Mouse (Mus musculus): ENCODE data around the gene Gdf1. TPM values are rescaled to one million over a fixed set of nuclear protein-coding genes. Genes with fewer than 3 reads are reported as not detected.
A peak's percentile ranks its signal among the peaks of the same experiment; 100 is the strongest.

The Gdf1 gene
- total RNA-seq, 2 experiments from 2014 or later: not detected

DNA sequence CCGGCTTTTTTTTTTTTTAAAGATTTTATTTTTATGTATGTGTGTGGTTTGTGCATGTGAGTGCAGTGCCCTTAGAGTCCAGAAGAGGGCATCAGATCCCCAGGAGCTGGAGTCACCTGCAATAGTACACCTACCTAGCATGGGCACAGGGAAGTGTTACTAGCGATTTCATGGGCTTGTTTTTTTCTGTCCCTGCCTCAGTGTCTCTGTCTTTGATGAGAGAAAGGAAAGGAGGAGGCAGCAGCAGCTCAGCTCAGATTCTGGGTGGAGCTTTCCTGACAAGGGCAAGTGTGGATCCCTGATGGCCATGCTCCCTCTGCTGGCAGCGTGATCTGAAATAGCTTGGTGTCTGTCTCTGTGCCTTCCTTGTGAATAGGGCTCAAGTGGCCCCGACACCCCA is 31.2 kb downstream of the Gdf1 start:
- ATAC-seq (replicated peaks; ENCODE audit: poor library complexity): peak; percentile 82

GRCm38 (mm10) chr8:70361484-70362032 is 31.9 kb downstream of the Gdf1 start:
- no peak for ATAC-seq (replicated peaks; ENCODE audit: poor library complexity)

DNA sequence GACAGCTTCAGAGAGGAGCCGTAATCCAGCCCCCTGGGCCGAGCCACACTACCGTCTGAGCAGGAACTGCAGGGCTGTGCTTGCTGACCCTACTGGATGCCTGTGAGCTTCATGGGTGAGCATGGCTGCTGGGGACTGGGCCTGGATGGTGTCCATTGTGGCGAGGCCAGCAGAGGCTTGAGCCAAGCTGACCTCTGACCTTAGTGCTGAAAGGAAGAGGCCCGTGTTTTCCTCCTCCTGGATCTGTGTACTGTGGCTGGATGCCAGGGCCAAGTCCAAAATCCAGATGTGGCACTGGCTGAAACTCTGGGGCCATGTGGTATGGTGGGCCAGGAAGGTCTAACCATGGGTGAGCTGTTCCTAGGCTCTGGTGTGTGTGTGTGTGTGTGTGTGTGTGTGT is 34.4 kb downstream of the Gdf1 start:
- no peak for ATAC-seq (replicated peaks; ENCODE audit: poor library complexity)

GRCm38 (mm10) chr8:70366588-70366987 is 37.0 kb downstream of the Gdf1 start:
- ATAC-seq (replicated peaks; ENCODE audit: poor library complexity): no peak

GRCm38 (mm10) chr8:70370476-70370875 is 40.9 kb downstream of the Gdf1 start:
- no peak for ATAC-seq (replicated peaks; ENCODE audit: poor library complexity)

GRCm38 (mm10) chr8:70371951-70372350 is 42.3 kb downstream of the Gdf1 start:
- no peak for ATAC-seq (replicated peaks; ENCODE audit: poor library complexity)

DNA sequence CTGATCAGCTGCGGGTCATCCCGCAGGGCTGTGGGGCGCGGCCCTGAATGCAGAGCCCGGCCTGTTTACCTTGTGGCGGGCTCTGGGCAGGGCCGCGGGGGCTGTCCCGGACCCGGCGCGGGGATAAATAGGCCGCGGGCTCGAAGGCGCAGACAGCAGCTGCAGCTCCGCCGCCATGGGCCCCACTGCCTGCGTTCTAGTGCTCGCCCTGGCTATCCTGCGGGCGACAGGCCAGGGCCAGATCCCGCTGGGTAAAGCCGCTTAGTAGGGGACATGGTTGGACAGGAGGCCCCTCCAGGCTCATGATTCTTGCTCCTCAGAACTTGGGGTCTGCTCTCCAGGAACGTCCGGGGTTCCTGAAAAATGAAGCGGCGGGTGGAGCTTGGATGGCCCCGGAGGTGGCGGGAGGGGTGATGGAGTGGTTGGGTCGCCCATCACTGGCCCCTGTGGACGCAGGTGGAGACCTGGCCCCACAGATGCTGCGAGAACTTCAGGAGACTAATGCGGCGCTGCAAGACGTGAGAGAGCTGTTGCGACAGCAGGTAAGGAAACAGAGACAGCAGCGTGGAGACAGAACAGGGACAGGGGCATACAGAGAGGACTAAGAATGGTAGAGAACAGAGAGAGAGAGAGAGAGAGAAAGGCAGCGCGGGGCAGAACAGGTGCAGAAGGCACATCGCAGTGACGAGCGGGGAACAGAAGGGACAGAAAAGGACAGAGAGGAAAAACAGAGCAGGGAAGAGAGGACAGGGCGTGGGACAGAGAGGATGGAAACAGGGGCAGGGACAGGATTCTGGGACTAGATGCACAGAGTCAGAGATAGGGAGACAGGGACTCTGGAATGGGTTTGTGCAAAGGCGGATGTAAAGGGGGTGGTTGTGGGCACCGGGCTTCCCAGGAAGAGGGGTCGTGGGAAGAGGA is 44.0 kb downstream of the Gdf1 start, which contains the start of gene Comp:
Comp (plus strand) TSS at position 162 of the 921 bp plus-strand sequence.
- ATAC-seq (replicated peaks; ENCODE audit: poor library complexity): no peak

GRCm38 (mm10) chr8:70374318-70374927 is 44.8 kb downstream of the Gdf1 start:
- ATAC-seq (replicated peaks; ENCODE audit: poor library complexity): peak; percentile 49

DNA sequence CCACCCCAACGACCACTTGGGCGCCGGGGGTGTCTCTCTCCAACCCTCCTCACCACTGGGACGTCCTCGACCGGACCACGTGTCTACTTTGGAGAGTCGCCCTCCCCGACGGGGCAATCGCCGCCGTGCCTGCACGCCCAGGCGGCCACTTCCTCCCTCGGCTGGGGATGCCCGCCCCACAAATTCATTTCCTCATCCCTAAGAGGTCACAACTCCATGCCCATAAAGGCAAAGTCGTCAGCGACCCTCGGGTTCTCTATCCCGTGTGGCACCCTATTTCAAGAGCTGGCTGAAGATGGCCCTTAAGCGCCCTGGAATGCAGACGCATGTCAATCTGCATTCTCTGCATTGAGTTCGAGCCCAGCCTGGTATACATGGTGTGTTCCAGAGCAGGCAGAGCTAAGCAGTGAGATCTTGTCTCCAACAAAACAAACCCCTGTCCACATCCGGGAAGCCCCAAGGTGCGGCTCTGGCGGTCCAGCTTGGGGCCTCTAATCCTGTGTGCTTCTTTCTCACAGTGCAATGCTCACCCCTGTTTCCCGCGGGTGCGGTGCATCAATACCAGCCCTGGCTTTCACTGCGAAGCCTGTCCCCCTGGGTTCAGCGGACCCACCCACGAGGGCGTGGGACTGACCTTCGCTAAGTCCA is 45.7 kb downstream of the Gdf1 start:
- ATAC-seq (replicated peaks; ENCODE audit: poor library complexity): peak; percentile 36

GRCm38 (mm10) chr8:70376275-70376741 is 46.7 kb downstream of the Gdf1 start:
- 0 out of 2 replicates have a peak, but pooled peaks have one; percentile 12 for ATAC-seq (replicated peaks; ENCODE audit: poor library complexity)

DNA sequence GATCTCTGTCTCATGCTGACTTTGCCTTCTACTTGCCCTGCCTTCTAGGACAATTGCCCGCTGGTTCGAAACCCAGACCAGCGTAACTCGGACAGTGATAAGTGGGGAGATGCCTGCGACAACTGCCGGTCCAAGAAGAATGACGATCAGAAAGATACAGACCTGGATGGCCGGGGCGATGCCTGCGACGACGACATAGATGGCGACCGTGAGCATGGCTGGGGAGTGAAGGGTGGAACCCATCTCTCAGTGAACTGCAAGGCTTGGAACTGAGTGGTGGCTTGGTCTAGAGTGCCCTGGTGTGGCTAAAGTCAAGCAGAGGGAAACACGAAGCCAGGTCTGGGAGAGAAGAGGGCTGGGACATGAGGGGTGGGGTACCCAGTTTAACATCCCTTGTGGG is 47.4 kb downstream of the Gdf1 start:
- no peak for ATAC-seq (replicated peaks; ENCODE audit: poor library complexity)

GRCm38 (mm10) chr8:70380069-70380468 is 50.5 kb downstream of the Gdf1 start:
- no peak for ATAC-seq (replicated peaks; ENCODE audit: poor library complexity)

Other genes starting within 250 kb of the Gdf1 start
- gene Hapln4, start 246.4 kb upstream of the Gdf1 start, total RNA-seq (2015): not detected in 2 replicates
- not detected in 2 replicates for gene Hapln4, start 246.4 kb upstream of the Gdf1 start, total RNA-seq (2017)
- gene Ncan, start 208.9 kb upstream of the Gdf1 start, total RNA-seq (2015): not detected in 2 replicates
- not detected in 2 replicates for gene Ncan, start 208.9 kb upstream of the Gdf1 start, total RNA-seq (2017)
- 38.4 and 45.6 TPM in 2 replicates for gene Nr2c2ap, start 198.5 kb upstream of the Gdf1 start, total RNA-seq (2015)
- 11.6 and 13.2 TPM in 2 replicates for gene Nr2c2ap, start 198.5 kb upstream of the Gdf1 start, total RNA-seq (2017)
- 8.0 and 8.5 TPM in 2 replicates for gene Rfxank, start 190.7 kb upstream of the Gdf1 start, total RNA-seq (2015)
- 5.7 and 5.9 TPM in 2 replicates for gene Rfxank, start 190.7 kb upstream of the Gdf1 start, total RNA-seq (2017)
- gene Borcs8, start 190.3 kb upstream of the Gdf1 start, total RNA-seq (2015): 42.0 and 43.3 TPM in 2 replicates
- gene Borcs8, start 190.3 kb upstream of the Gdf1 start, total RNA-seq (2017): 32.0 and 35.2 TPM in 2 replicates
- not detected in 2 replicates for gene Mef2b, start 190.1 kb upstream of the Gdf1 start, total RNA-seq (2015)
- gene Mef2b, start 190.1 kb upstream of the Gdf1 start, total RNA-seq (2017): not detected in 2 replicates
- gene Tmem161a, start 157.5 kb upstream of the Gdf1 start, total RNA-seq (2015): 9.0 and 16.0 TPM in 2 replicates
- 11.2 and 11.3 TPM in 2 replicates for gene Tmem161a, start 157.5 kb upstream of the Gdf1 start, total RNA-seq (2017)
- 2.5 and 2.8 TPM in 2 replicates for gene Slc25a42, start 117.5 kb upstream of the Gdf1 start, total RNA-seq (2015)
- gene Slc25a42, start 117.5 kb upstream of the Gdf1 start, total RNA-seq (2017): 1.4 and 2.4 TPM in 2 replicates
- 32.2 and 53.8 TPM in 2 replicates for gene Sugp2, start 95.6 kb upstream of the Gdf1 start, total RNA-seq (2015)
- 44.2 and 45.7 TPM in 2 replicates for gene Sugp2, start 95.6 kb upstream of the Gdf1 start, total RNA-seq (2017)
- gene Armc6, start 95.4 kb upstream of the Gdf1 start, total RNA-seq (2015): 7.1 and 9.2 TPM in 2 replicates
- gene Armc6, start 95.4 kb upstream of the Gdf1 start, total RNA-seq (2017): 3.2 and 5.3 TPM in 2 replicates
- 4.2 and 5.8 TPM in 2 replicates for gene Homer3, start 47.0 kb upstream of the Gdf1 start, total RNA-seq (2015)
- gene Homer3, start 47.0 kb upstream of the Gdf1 start, total RNA-seq (2017): 8.9 and 9.9 TPM in 2 replicates
- gene Ddx49, start 27.3 kb upstream of the Gdf1 start, total RNA-seq (2015): 42.7 and 44.7 TPM in 2 replicates
- gene Ddx49, start 27.3 kb upstream of the Gdf1 start, total RNA-seq (2017): 163 and 172 TPM in 2 replicates
- 214 and 223 TPM in 2 replicates for gene Cope, start 27.3 kb upstream of the Gdf1 start, total RNA-seq (2015)
- gene Cope, start 27.3 kb upstream of the Gdf1 start, total RNA-seq (2017): 129 and 151 TPM in 2 replicates
- gene Cers1, start 14.0 kb upstream of the Gdf1 start, total RNA-seq (2015): not detected in 2 replicates
- not detected in 2 replicates for gene Cers1, start 14.0 kb upstream of the Gdf1 start, total RNA-seq (2017)
- gene Upf1, start 23.5 kb downstream of the Gdf1 start, total RNA-seq (2015): 13.9 and 15.3 TPM in 2 replicates
- gene Upf1, start 23.5 kb downstream of the Gdf1 start, total RNA-seq (2017): 32.3 and 32.5 TPM in 2 replicates
- gene Comp, start 43.7 kb downstream of the Gdf1 start, total RNA-seq (2015): not detected in 2 replicates
- 0.07 TPM in 1 of 2 replicates, not detected in the other for gene Comp, start 43.7 kb downstream of the Gdf1 start, total RNA-seq (2017)
- 7.8 and 9.3 TPM in 2 replicates for gene Crtc1, start 109.8 kb downstream of the Gdf1 start, total RNA-seq (2015)
- gene Crtc1, start 109.8 kb downstream of the Gdf1 start, total RNA-seq (2017): 2.7 and 6.6 TPM in 2 replicates
- 4.7 and 5.1 TPM in 2 replicates for gene Klhl26, start 147.2 kb downstream of the Gdf1 start, total RNA-seq (2015)
- gene Klhl26, start 147.2 kb downstream of the Gdf1 start, total RNA-seq (2017): 3.5 and 3.6 TPM in 2 replicates
- gene Tmem59l, start 157.5 kb downstream of the Gdf1 start, total RNA-seq (2015): not detected in 2 replicates
- not detected in 2 replicates for gene Tmem59l, start 157.5 kb downstream of the Gdf1 start, total RNA-seq (2017)
- gene Crlf1, start 163.3 kb downstream of the Gdf1 start, total RNA-seq (2015): not detected in 2 replicates
- not detected in 2 replicates for gene Crlf1, start 163.3 kb downstream of the Gdf1 start, total RNA-seq (2017)
- gene Rex1bd, start 176.9 kb downstream of the Gdf1 start, total RNA-seq (2015): 40.6 and 41.3 TPM in 2 replicates
- 42.1 and 50.4 TPM in 2 replicates for gene Rex1bd, start 176.9 kb downstream of the Gdf1 start, total RNA-seq (2017)
- gene Uba52, start 181.0 kb downstream of the Gdf1 start, total RNA-seq (2015): 3,077 and 3,244 TPM in 2 replicates
- gene Uba52, start 181.0 kb downstream of the Gdf1 start, total RNA-seq (2017): 4,035 and 5,307 TPM in 2 replicates
- gene Fkbp8, start 197.9 kb downstream of the Gdf1 start, total RNA-seq (2015): 74.6 and 90.4 TPM in 2 replicates
- gene Fkbp8, start 197.9 kb downstream of the Gdf1 start, total RNA-seq (2017): 114 and 133 TPM in 2 replicates
- gene Kxd1, start 198.1 kb downstream of the Gdf1 start, total RNA-seq (2015): 88.0 and 106 TPM in 2 replicates
- gene Kxd1, start 198.1 kb downstream of the Gdf1 start, total RNA-seq (2017): 63.1 and 84.4 TPM in 2 replicates
- gene Ell, start 209.6 kb downstream of the Gdf1 start, total RNA-seq (2015): 8.5 and 8.7 TPM in 2 replicates
- 9.1 and 9.5 TPM in 2 replicates for gene Ell, start 209.6 kb downstream of the Gdf1 start, total RNA-seq (2017)